Mouse (Mus musculus): ENCODE measurements at regions not wholly inside any gene's neighbourhood (a gene's known extent, or its start where the extent isn't known, plus 50 kb on each side); places are given as distances from the start of the nearest gene placed in this dataset.

DNA sequence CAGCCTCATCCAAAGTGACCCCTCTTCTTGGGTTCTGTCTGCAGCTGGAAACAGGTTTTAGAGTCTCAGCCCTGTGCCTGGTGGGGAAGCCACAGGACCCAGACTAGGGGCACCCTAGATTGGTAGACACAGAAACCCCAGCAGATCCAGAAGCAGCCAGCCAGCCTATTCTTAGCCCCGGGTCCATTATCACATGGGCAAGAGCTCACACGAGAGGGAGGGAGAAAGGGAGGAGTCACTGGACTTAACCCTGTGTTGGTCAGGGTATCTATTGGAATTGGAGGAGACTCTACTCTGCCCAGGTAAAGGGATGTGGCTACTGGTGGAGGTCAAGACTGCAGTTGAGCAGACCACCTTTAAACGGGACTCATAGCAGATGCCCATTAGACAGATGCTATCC lies 101.5 kb upstream of the Unc5b start:
- TF ChIP-seq POLR2A (IDR thresholded peaks at IDR 0.05; ENCODE audit: low read depth, low read length) (no peak), CTCF (IDR thresholded peaks at IDR 0.05; ENCODE audit: borderline replicate concordance, insufficient read depth, low read length) (no peak)
